Mouse (Mus musculus): Measurements from ENCODE around the gene 8030474K03Rik. TPM values are rescaled to one million over a fixed set of nuclear protein-coding genes. Genes with fewer than 3 reads are reported as not detected.

Gene 8030474K03Rik
- 0.37 TPM in 1 of 2 replicates, not detected in the other for polyA plus RNA-seq (2015; fragmentation: Nextera tagmentation; extraction: Ambion mirVana)

DNA sequence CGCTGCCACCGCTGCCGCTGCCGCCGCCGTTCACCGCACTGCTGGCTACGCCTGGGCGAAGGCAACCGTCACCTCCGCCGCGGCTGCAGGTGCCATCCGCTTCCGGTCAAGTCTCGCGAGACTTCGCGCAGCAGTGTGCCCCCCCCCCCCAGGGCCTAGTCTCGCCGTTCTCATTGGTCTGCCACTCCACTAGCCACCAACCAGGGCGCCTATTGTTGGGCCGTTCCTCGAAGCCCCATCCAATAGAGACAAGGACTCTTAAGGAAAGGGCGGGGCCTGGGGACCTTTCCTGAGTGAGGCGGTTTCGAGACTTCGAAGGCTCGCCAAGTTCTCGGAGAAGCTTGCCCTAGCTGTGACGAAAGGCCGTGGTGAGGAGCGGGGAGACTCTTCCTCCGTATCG is at the start of gene 8030474K03Rik, which contains the start of gene Gm4779:
Gene 8030474K03Rik, plus strand, starts transcription at position 315 of the 400 bp plus-strand sequence.
Gene Gm4779, minus strand, starts transcription at position 82 of the 400 bp plus-strand sequence.
- H3K36me3 ChIP-seq (ENCODE audit: insufficient read depth, low read length) = no peaks in the 10 kb centered on the region
- no peak for TF ChIP-seq CTCF (IDR thresholded peaks at IDR 0.05; ENCODE audit: low read depth)
- H3K4me3 ChIP-seq (replicated peaks; ENCODE audit: low read depth, low read length) = no peak within 1 kb of the TSS
- WGBS = 96% methylated on average over 34 of the region's 35 CpGs
- H3K9ac ChIP-seq (ENCODE audit: low read depth, low read length) = no peak within 1 kb of the TSS
- no peaks in the 10 kb centered on the region for H3K27me3 ChIP-seq (ENCODE audit: insufficient read depth, low read length)
- no peak for DNase-seq (ENCODE audit: low spot score)
- H3K4me1 ChIP-seq (replicated peaks; ENCODE audit: insufficient read depth, low read length) = no peaks in the 10 kb centered on the region
- no peak for ATAC-seq (replicated peaks; ENCODE audit: low FRiP score, low read depth)
- no peak within 1 kb of the TSS for H3K27ac ChIP-seq
- no peak within 1 kb of the TSS for H3K4me2 ChIP-seq (ENCODE audit: low read length)
- no peaks in the 10 kb centered on the region for H3K9me3 ChIP-seq (replicated peaks; ENCODE audit: low read length)

- H3K9ac ChIP-seq (ENCODE audit: low read depth, low read length) = no peak overlapping the region
- H3K27me3 ChIP-seq (ENCODE audit: insufficient read depth, low read length) = no peaks in the 10 kb centered on the region
- H3K4me2 ChIP-seq (ENCODE audit: low read length) = no peak overlapping the region
- no peaks in the 10 kb centered on the region for H3K9me3 ChIP-seq (replicated peaks; ENCODE audit: low read length)
- no peak for DNase-seq (ENCODE audit: low spot score)
- no peak for TF ChIP-seq CTCF (IDR thresholded peaks at IDR 0.05; ENCODE audit: low read depth)
- H3K4me3 ChIP-seq (replicated peaks; ENCODE audit: low read depth, low read length) = no peak overlapping the region
- no peaks in the 10 kb centered on the region for H3K36me3 ChIP-seq (ENCODE audit: insufficient read depth, low read length)
- no peaks in the 10 kb centered on the region for H3K4me1 ChIP-seq (replicated peaks; ENCODE audit: insufficient read depth, low read length)
- H3K27ac ChIP-seq = no peak overlapping the region
- no peak for ATAC-seq (replicated peaks; ENCODE audit: low FRiP score, low read depth)
- 59% methylated on average over 4 of the region's 4 CpGs for WGBS
Measured at GRCm38 (mm10) chrX:101750144-101750543, 44.3 kb upstream of the 8030474K03Rik start.

DNA sequence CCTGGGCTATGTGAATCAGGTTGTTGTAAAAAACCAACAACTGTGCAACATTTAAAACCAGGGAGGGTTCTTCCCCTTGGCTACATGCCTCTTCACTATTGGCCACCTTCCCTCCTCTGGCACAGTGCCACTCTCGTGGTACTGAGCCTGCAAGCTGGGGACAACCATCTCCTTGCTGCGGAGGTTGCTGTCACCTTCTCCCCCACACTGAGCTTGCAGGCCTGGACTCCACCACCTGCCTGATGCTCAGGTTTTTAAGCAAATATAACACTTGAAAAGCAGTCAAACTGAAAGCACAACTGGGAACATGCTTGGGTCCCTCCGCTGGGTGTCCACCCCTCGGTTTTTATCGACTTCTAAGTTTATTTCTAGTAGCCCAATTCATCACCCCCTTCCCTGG is 40.0 kb upstream of the 8030474K03Rik start:
- Histone ChIP-seq H3K9ac (ENCODE audit: low read depth, low read length) (no peak overlapping the region), H3K4me2 (ENCODE audit: low read length) (no peak overlapping the region), H3K9me3 (replicated peaks; ENCODE audit: low read length) (no peaks in the 10 kb centered on the region), H3K4me3 (replicated peaks; ENCODE audit: low read depth, low read length) (no peak overlapping the region), H3K4me1 (replicated peaks; ENCODE audit: insufficient read depth, low read length) (no peaks in the 10 kb centered on the region), H3K36me3 (ENCODE audit: insufficient read depth, low read length) (no peaks in the 10 kb centered on the region), H3K27ac (no peak overlapping the region), H3K27me3 (ENCODE audit: insufficient read depth, low read length) (no peaks in the 10 kb centered on the region)
- WGBS = 52% methylated on average over 5 of the region's 5 CpGs
- ATAC-seq (replicated peaks; ENCODE audit: low FRiP score, low read depth) (no peak), DNase-seq (ENCODE audit: low spot score) (no peak)
- TF ChIP-seq CTCF (IDR thresholded peaks at IDR 0.05; ENCODE audit: low read depth) = no peak

- DNase-seq (ENCODE audit: low spot score) = no peak
- 82% methylated on average over 5 of the region's 5 CpGs for WGBS
Measured at GRCm38 (mm10) chrX:101764621-101765020, 29.8 kb upstream of the 8030474K03Rik start.

DNA sequence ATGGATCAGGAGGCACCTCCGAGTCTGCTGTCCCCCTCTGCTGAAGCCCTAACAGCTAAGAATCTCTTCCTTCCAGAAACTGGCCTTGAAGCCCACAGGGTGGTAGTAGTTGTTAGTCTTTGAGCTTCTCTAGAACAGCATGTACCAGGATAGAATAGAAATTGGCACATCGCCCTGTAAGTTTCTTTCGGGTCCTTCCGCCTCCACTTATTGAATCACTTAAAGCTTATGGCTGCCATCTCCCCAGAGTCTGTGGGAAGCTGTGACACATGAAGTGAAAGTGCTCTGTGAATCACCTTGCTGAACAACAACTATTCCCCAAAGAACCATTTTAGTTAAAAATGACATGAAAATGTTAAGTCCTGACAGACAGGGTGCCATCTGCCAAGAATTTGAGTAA is 29.3 kb upstream of the 8030474K03Rik start:
- Histone ChIP-seq H3K27me3 (ENCODE audit: insufficient read depth, low read length) (no peaks in the 10 kb centered on the region), H3K4me2 (ENCODE audit: low read length) (no peak overlapping the region), H3K27ac (no peak overlapping the region), H3K4me3 (replicated peaks; ENCODE audit: low read depth, low read length) (no peak overlapping the region), H3K4me1 (replicated peaks; ENCODE audit: insufficient read depth, low read length) (no peaks in the 10 kb centered on the region), H3K9me3 (replicated peaks; ENCODE audit: low read length) (no peaks in the 10 kb centered on the region), H3K9ac (ENCODE audit: low read depth, low read length) (no peak overlapping the region), H3K36me3 (ENCODE audit: insufficient read depth, low read length) (no peaks in the 10 kb centered on the region)
- DNase-seq (ENCODE audit: low spot score) (no peak), ATAC-seq (replicated peaks; ENCODE audit: low FRiP score, low read depth) (no peak)
- 77% methylated on average over 4 of the region's 4 CpGs for WGBS
- no peak for TF ChIP-seq CTCF (IDR thresholded peaks at IDR 0.05; ENCODE audit: low read depth)

More at GRCm38 (mm10) chrX:101764621-101765020, 29.8 kb upstream of the 8030474K03Rik start:
- Histone ChIP-seq H3K36me3 (ENCODE audit: insufficient read depth, low read length) (no peaks in the 10 kb centered on the region), H3K9ac (ENCODE audit: low read depth, low read length) (no peak overlapping the region), H3K27ac (no peak overlapping the region), H3K4me2 (ENCODE audit: low read length) (no peak overlapping the region), H3K4me1 (replicated peaks; ENCODE audit: insufficient read depth, low read length) (no peaks in the 10 kb centered on the region), H3K27me3 (ENCODE audit: insufficient read depth, low read length) (no peaks in the 10 kb centered on the region), H3K4me3 (replicated peaks; ENCODE audit: low read depth, low read length) (no peak overlapping the region), H3K9me3 (replicated peaks; ENCODE audit: low read length) (no peaks in the 10 kb centered on the region)
- no peak for TF ChIP-seq CTCF (IDR thresholded peaks at IDR 0.05; ENCODE audit: low read depth)
- no peak for ATAC-seq (replicated peaks; ENCODE audit: low FRiP score, low read depth)

- no peak for TF ChIP-seq CTCF (IDR thresholded peaks at IDR 0.05; ENCODE audit: low read depth)
- Histone ChIP-seq H3K9ac (ENCODE audit: low read depth, low read length) (no peak overlapping the region), H3K4me2 (ENCODE audit: low read length) (no peak overlapping the region), H3K9me3 (replicated peaks; ENCODE audit: low read length) (no peaks in the 10 kb centered on the region), H3K4me1 (replicated peaks; ENCODE audit: insufficient read depth, low read length) (no peaks in the 10 kb centered on the region), H3K27ac (no peak overlapping the region), H3K36me3 (ENCODE audit: insufficient read depth, low read length) (no peaks in the 10 kb centered on the region), H3K27me3 (ENCODE audit: insufficient read depth, low read length) (no peaks in the 10 kb centered on the region), H3K4me3 (replicated peaks; ENCODE audit: low read depth, low read length) (no peak overlapping the region)
- 63% methylated on average over 7 of the region's 7 CpGs for WGBS
- ATAC-seq (replicated peaks; ENCODE audit: low FRiP score, low read depth) (no peak), DNase-seq (ENCODE audit: low spot score) (no peak)
Measured at GRCm38 (mm10) chrX:101767280-101767679, 27.2 kb upstream of the 8030474K03Rik start.

DNA sequence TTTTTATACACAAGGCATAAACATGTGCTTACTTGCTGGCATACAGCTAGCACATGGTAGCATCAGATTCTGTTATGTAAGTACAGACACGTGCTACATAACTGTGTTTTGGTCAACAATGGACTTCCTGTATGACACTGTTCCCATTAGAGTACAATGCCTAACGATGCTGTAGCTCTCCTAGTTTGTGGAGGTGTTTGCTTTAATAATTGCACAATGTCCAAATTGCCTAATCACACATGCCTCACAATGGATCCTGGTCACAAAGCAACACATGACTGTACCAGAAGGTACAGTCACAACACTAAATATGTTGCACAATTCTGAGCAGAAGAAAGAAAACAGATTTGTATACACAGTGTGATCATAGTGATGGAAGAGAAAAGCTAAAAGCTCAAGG is 25.0 kb upstream of the 8030474K03Rik start:
- H3K36me3 ChIP-seq (ENCODE audit: insufficient read depth, low read length) = no peaks in the 10 kb centered on the region
- H3K9me3 ChIP-seq (replicated peaks; ENCODE audit: low read length) = no peaks in the 10 kb centered on the region
- no peak overlapping the region for H3K9ac ChIP-seq (ENCODE audit: low read depth, low read length)
- DNase-seq (ENCODE audit: low spot score) (no peak), ATAC-seq (replicated peaks; ENCODE audit: low FRiP score, low read depth) (no peak)
- no peaks in the 10 kb centered on the region for H3K4me1 ChIP-seq (replicated peaks; ENCODE audit: insufficient read depth, low read length)
- no peaks in the 10 kb centered on the region; the same call in 1 of the 2 replicates for H3K27me3 ChIP-seq (ENCODE audit: insufficient read depth, low read length)
- no peak for TF ChIP-seq CTCF (IDR thresholded peaks at IDR 0.05; ENCODE audit: low read depth)
- no peak overlapping the region for H3K4me2 ChIP-seq (ENCODE audit: low read length)
- 63% methylated on average over 2 of the region's 2 CpGs for WGBS
- H3K27ac ChIP-seq = no peak overlapping the region
- no peak overlapping the region for H3K4me3 ChIP-seq (replicated peaks; ENCODE audit: low read depth, low read length)

Measured in kidney, postnatal 0 days (tissue).